In the genomic region with DNA sequence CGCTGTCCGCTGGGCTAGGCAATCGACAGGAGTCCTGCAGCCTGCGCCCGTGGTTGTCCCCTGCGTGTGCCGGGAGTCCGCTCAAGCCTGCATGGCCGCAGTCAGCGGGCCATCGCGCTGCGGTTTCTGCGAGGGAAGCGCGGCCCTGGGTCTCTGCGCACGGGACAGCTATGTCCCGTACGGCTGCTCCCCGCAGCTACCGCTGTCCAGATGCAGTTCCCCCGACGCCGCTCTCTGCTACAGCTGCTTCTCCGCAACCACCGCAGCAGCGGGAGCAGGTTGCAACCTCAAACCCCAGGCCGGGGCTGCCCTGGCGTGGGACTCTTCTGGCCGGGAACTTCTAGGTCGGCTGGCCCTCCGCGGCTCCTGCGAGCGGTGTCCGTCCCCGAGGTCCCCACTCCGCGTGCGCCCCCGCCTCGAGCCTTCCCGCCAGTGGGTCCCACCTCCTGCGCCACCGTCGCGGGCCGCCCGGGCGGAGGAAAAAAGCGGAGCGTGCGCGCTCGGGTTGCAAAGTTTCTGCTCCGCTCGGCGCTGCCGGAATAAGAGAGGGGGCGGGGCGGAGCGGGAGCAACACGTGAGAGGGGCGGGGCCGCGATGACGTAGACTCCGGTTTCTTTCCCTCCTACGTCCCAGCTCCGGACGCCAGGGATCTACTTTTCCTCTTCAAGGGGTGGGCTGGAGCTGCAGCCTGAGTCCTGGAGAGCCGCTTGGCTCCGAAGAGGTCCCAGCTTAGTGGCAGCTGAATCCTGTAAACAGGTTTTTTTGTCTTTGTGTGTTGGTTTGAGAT, we compare ENCODE assay signal across 8 mouse cellular contexts. TPM values are rescaled to one million over a fixed set of nuclear protein-coding genes. Genes with fewer than 3 reads are reported as not detected.
DNase-seq lines count a peak whose midpoint lies in the region; ATAC-seq and TF ChIP-seq lines count a peak whose summit lies in the region.

A gene (minus strand): TSS at position 542 of the 787 bp plus-strand sequence.

- H3K4me2 ChIP-seq in heart, embryonic 14.5 days (ENCODE audit: low read length), result peak within 1 kb of the TSS; percentile 92
- H3K4me2 ChIP-seq in liver, embryonic 11.5 days, result peak within 1 kb of the TSS; percentile 89
- peak within 1 kb of the TSS; percentile 96 for H3K4me2 ChIP-seq in myocyte (ENCODE audit: low read depth)

- peak within 1 kb of the TSS; percentile 57 for H3ac ChIP-seq in myocyte (ENCODE audit: control insufficient read depth, insufficient read length)

- H3K36me3 ChIP-seq in heart, embryonic 14.5 days (ENCODE audit: control insufficient read depth, insufficient read depth, low read length), result no peaks in the 10 kb centered on the region
- H3K36me3 ChIP-seq in liver, embryonic 11.5 days (ENCODE audit: control insufficient read depth, insufficient read depth, low read length), result no peaks in the 10 kb centered on the region
- no peaks in the 10 kb centered on the region for H3K36me3 ChIP-seq in myocyte (ENCODE audit: control insufficient read depth, insufficient read depth)

- peak within 1 kb of the TSS; percentile 87 for H3K9ac ChIP-seq in heart, embryonic 14.5 days (ENCODE audit: low read length)
- peak within 1 kb of the TSS; percentile 82 for H3K9ac ChIP-seq in liver, embryonic 11.5 days (ENCODE audit: low read depth, low read length)

- peak; percentile 87 for DNase-seq in CD4-positive helper T cell, adult 2 months (ENCODE audit: low read depth, low spot score)
- DNase-seq in c-Kit-negative CD71-positive TER-119-positive erythroid progenitor cells, embryonic 14.5 days (ENCODE audit: low read depth, low spot score), result peak; percentile 88
- peak; percentile 81 for DNase-seq in fibroblast of lung, adult 2 months (ENCODE audit: low read depth)
- peak; percentile 100 for DNase-seq in kidney, postnatal 10 days
- DNase-seq in liver, embryonic 11.5 days (ENCODE audit: low spot score), result peak; percentile 90
- peak; percentile 88 to 94 for DNase-seq in spleen, postnatal 4 days (ENCODE audit: low spot score in 2 of 2)

- H3K9me3 ChIP-seq in heart, embryonic 14.5 days (ENCODE audit: control insufficient read depth, low read length), result no peaks in the 10 kb centered on the region
- no peaks in the 10 kb centered on the region for H3K9me3 ChIP-seq in liver, embryonic 11.5 days (ENCODE audit: control insufficient read depth, low read length)

- peaks cover 43% of the 10 kb centered on the region for H3K79me2 ChIP-seq in myocyte (ENCODE audit: control insufficient read depth, insufficient read depth)

- no peaks in the 10 kb centered on the region for H3K27me3 ChIP-seq in heart, embryonic 14.5 days (ENCODE audit: control insufficient read depth, insufficient read depth, low read length)
- H3K27me3 ChIP-seq in liver, embryonic 11.5 days (replicated peaks; ENCODE audit: control insufficient read depth, insufficient read depth, low read length), result no peaks in the 10 kb centered on the region
- no peaks in the 10 kb centered on the region for H3K27me3 ChIP-seq in myocyte (ENCODE audit: control insufficient read depth, insufficient read depth, insufficient read length)

- WGBS in heart, embryonic 14.5 days, result under 1% methylated on average over 65 of the region's 74 CpGs
- under 1% methylated on average over 70 of the region's 74 CpGs for WGBS in liver, embryonic 11.5 days

- peak; percentile 85 for ATAC-seq in heart, embryonic 14.5 days (ENCODE audit: insufficient number of reproducible peaks, insufficient read depth, low FRiP score, low read depth)
- ATAC-seq in liver, embryonic 11.5 days (replicated peaks; ENCODE audit: low FRiP score), result peak; percentile 83

- TF ChIP-seq POLR2A in myocyte (IDR thresholded peaks at IDR 0.05; ENCODE audit: insufficient read length, low read depth), result peak; percentile 74

- H3K4me1 ChIP-seq in heart, embryonic 14.5 days (ENCODE audit: control insufficient read depth in 2 of 2, insufficient read depth in 2 of 2, low read length in 2 of 2), result peaks cover 9 to 42% of the 10 kb centered on the region in 2 experiments
- H3K4me1 ChIP-seq in liver, embryonic 11.5 days (replicated peaks; ENCODE audit: control insufficient read depth, insufficient read depth, low read length), result peaks cover 34% of the 10 kb centered on the region

- peak within 1 kb of the TSS; percentile 86 to 89 for H3K27ac ChIP-seq in heart, embryonic 14.5 days (replicated peaks in 1 of 2; ENCODE audit: control insufficient read depth in 1 of 2, insufficient read depth in 1 of 2, low read depth in 2 of 2, low read length in 2 of 2)
- H3K27ac ChIP-seq in liver, embryonic 11.5 days (ENCODE audit: low read depth, low read length), result peak within 1 kb of the TSS; percentile 67

- H3K4me3 ChIP-seq in heart, embryonic 14.5 days (ENCODE audit: control insufficient read depth in 1 of 2, insufficient read depth in 1 of 2, low read depth in 1 of 2, low read length in 2 of 2), result peak within 1 kb of the TSS; percentile 82 to 91
- H3K4me3 ChIP-seq in liver, embryonic 11.5 days (ENCODE audit: low read depth, low read length), result peak within 1 kb of the TSS; percentile 76
- H3K4me3 ChIP-seq in myocyte, result peak within 1 kb of the TSS; percentile 91

TF ChIP-seq in myocyte, 11 proteins besides CTCF, POLR2A, EP300 and RAD21:
- TF ChIP-seq MYOD1 (IDR thresholded peaks at IDR 0.05; ENCODE audit: control insufficient read depth in 1 of 3, insufficient read length in 2 of 3, low read depth in 2 of 3), result peak in 1 of 3 experiments; percentile 22
- no peak for TF ChIP-seq MAX (IDR thresholded peaks at IDR 0.05; ENCODE audit: low read depth)
- no peak for TF ChIP-seq CEBPB (IDR thresholded peaks at IDR 0.05; ENCODE audit: insufficient read depth, poor library complexity, severe bottlenecking)
- peak; percentile 75 for TF ChIP-seq USF1 (IDR thresholded peaks at IDR 0.05; ENCODE audit: low read depth)
- TF ChIP-seq TCF12 (IDR thresholded peaks at IDR 0.05; ENCODE audit: insufficient read depth, poor library complexity, severe bottlenecking), result no peak
- TF ChIP-seq MYOG (IDR thresholded peaks at IDR 0.05; ENCODE audit: control insufficient read depth in 1 of 3, insufficient read depth in 1 of 3, insufficient read length in 2 of 3, low read depth in 2 of 3), result peak in 1 of 3 experiments; percentile 8
- TF ChIP-seq POLR2AphosphoS2 (IDR thresholded peaks at IDR 0.05; ENCODE audit: insufficient read length, low read depth), result peak; percentile 55
- TF ChIP-seq E2F4 (IDR thresholded peaks at IDR 0.05; ENCODE audit: insufficient read depth), result peak; percentile 21
- TF ChIP-seq TCF3 (IDR thresholded peaks at IDR 0.05; ENCODE audit: insufficient read length, low read depth), result no peak

RNA-seq across cellular contexts. Expression of the gene that starts here (rescaled TPM):
- polyA plus RNA-seq in heart, embryonic 14.5 days (2014; fragmentation: Nextera tagmentation; extraction: Ambion mirVana), result 6.4 and 6.5 TPM in 2 replicates
- polyA plus RNA-seq in liver, embryonic 11.5 days (2014; fragmentation: Nextera tagmentation; extraction: Ambion mirVana), result 8.4 and 8.7 TPM in 2 replicates
- polyA plus RNA-seq in myocyte (2012; fragmentation: generic; extraction: Trizol), result 11.4 TPM

Comparison
In these comparisons a context has a peak if more than half of its experiments do, and no peak if none do; other contexts are left out.
1. Peak in every context shown above with its lines: DNase-seq, ATAC-seq, H3K4me3 ChIP-seq and H3K27ac ChIP-seq.